Mouse (Mus musculus) midbrain, embryonic 14.5 days (tissue): ENCODE results near the gene Sept9. TPM values are rescaled to one million over a fixed set of nuclear protein-coding genes. Genes with fewer than 3 reads are reported as not detected.

Experiments used
- ATAC-seq: fragments of 200-750 bp; cut with Nextera tagmentation; 2 replicates; pipeline ENCODE4 v1.8.0; 2017; ENCODE audit warnings: moderate number of reproducible peaks, moderate library complexity; ENCODE audit not compliant: low FRiP score, low TSS enrichment
- DNase-seq: peaks from one replicate; pipeline ENCODE4 v3.0.0-alpha.2; 2015
- H3K27ac ChIP-seq: fragments of 300-500 bp; sonication (generic); replicated peaks from 2 replicates; pipeline ENCODE4 v1.5.1; 2014; ENCODE audit warnings: mild to moderate bottlenecking, low read depth, low read length, moderate library complexity
- H3K27me3 ChIP-seq: fragments of 300-500 bp; sonication (generic); 2 replicates; pipeline ENCODE4 v1.6.1; 2014; ENCODE audit warnings: low read length, control low read depth, mixed read lengths; ENCODE audit not compliant: control insufficient read depth, insufficient read depth
- H3K36me3 ChIP-seq: fragments of 300-500 bp; sonication (generic); 2 replicates; pipeline ENCODE4 v1.6.1; 2014; ENCODE audit warnings: low read length, control low read depth; ENCODE audit not compliant: control insufficient read depth, insufficient read depth
- H3K4me1 ChIP-seq: fragments of 300-500 bp; sonication (generic); 2 replicates; pipeline ENCODE4 v1.6.1; 2014; ENCODE audit warnings: mild to moderate bottlenecking, antibody characterized with exemption, low read length, control low read depth; ENCODE audit not compliant: control insufficient read depth, insufficient read depth
- H3K4me2 ChIP-seq: fragments of 300-500 bp; sonication (generic); 2 replicates; pipeline ENCODE4 v1.6.1; 2014; ENCODE audit warnings: mild to moderate bottlenecking, low read length, moderate library complexity
- H3K4me3 ChIP-seq: fragments of 300-500 bp; sonication (generic); replicated peaks from 2 replicates; pipeline ENCODE4 v1.5.1; 2014; ENCODE audit warnings: low read depth, low read length
- H3K9ac ChIP-seq: fragments of 300-500 bp; sonication (generic); replicated peaks from 2 replicates; pipeline ENCODE4 v1.6.1; 2014; ENCODE audit warnings: mild to moderate bottlenecking, low read length, moderate library complexity
- H3K9me3 ChIP-seq: fragments of 300-500 bp; sonication (generic); 2 replicates; pipeline ENCODE4 v1.6.1; 2016; ENCODE audit warnings: low read length, control low read depth, mixed read lengths; ENCODE audit not compliant: control insufficient read depth
- WGBS: fragments of 180-500 bp; shearing (Covaris S2); extraction: QIAGEN DNeasy Blood & Tissue Kit; methylation state at CpG from one replicate; pipeline ENCODE4 v1.1.7; 2014; 5-methylcytosine and 5-hydroxymethylcytosine counted together
- polyA plus RNA-seq: library from polyadenylated mRNA; unstranded; fragments of >200 nt; fragmentation: Nextera tagmentation; extraction: Ambion mirVana; gene quantifications from 2 replicates; pipeline ENCODE4 v1.2.1, GENCODE M21; 2014

The Sept9 gene
- polyA plus RNA-seq, 1 experiment from 2014 or later, result 97.4 TPM

DNA sequence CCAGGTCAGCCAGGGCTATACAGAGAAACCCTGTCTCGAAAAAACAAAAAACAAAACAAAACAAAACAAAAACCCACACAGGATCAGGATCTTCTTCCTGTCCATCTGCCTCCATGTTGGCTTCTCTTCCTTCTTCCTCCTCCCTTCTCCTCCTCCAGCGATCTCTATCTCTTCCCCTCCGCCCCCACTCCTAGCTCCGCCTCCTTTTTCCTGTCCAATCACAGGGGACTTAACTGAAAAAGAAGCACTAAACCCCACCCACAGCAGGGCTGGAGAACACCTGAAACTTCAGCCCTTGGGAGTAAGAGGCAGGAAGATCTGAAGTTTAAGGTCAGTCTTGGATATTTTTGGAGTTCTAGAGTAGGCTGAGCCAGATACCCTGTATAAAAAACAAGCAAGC lies 212.2 kb downstream of the Sept9 start:
- H3K9me3 ChIP-seq, result no peaks in the 10 kb centered on the region
- no peak overlapping the region for H3K9ac ChIP-seq
- no peaks in the 10 kb centered on the region for H3K36me3 ChIP-seq
- no peaks in the 10 kb centered on the region for H3K27me3 ChIP-seq
- no peak for ATAC-seq
- H3K4me3 ChIP-seq, result no peak overlapping the region
- H3K4me1 ChIP-seq, result peaks cover 70% of the 10 kb centered on the region
- 90% methylated on average over 4 of the region's 4 CpGs for WGBS
- no peak overlapping the region for H3K4me2 ChIP-seq
- no peak for DNase-seq
- H3K27ac ChIP-seq, result no peak overlapping the region

Other genes starting within 250 kb of the Sept9 start
- gene Sec14l1, start 84.5 kb upstream of the Sept9 start, polyA plus RNA-seq, result 48.7 and 58.1 TPM in 2 replicates